Mouse (Mus musculus): ENCODE data around the gene Slc39a11. TPM values are rescaled to one million over a fixed set of nuclear protein-coding genes. Genes with fewer than 3 reads are reported as not detected.

Slc39a11 gene
- polyA plus RNA-seq, 1 experiment from 2014 or later = 26.2 TPM

DNA sequence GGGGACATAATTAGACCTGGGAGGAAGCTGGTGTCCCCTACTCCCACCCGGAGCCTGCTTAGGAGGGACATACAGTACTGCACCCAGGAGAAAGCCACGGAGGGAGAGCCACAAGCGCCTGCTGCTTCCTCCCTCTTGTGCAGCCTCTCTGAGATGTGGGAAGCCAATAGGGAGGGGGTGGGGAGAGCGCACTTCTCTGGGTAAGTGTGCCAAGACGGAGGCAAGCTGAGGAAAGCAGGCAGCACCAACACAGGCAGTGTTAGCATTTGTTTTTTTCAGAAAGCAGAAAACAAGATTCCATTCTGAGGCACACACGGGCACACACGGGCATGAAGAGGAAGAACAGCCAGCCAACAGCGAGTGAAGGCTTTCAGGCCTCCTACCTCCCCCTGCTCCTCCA lies 129.5 kb downstream of the Slc39a11 start:
- H3K4me1 ChIP-seq (replicated peaks; ENCODE audit: control insufficient read depth, insufficient read depth, low read length) = no peaks in the 10 kb centered on the region; the same call in 1 of the 2 replicates
- WGBS = 53% methylated on average over 8 of the region's 8 CpGs

DNA sequence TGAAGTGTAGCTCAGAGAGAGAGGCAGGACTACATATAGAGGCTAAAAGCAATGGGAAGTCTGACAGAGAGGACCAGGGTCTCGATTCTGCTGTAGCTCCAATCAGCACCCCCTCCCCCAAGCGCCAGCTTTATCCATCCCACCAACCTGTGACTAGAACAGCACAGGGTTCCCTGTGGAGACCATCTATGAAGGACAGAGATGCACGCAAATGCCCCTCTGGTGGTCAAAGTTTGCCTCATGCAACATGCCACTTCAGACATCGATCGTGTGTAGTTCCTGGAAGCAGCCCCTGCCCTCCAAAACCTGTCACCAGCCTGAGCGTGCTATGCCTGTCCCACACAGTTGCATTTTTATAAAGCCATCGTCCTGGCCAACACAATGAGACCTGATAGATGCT lies 129.9 kb downstream of the Slc39a11 start:
- no peaks in the 10 kb centered on the region; the same call in 1 of the 2 replicates for H3K4me1 ChIP-seq (replicated peaks; ENCODE audit: control insufficient read depth, insufficient read depth, low read length)
- ATAC-seq (ENCODE audit: low read depth) = no peak
- H3K27ac ChIP-seq (ENCODE audit: low read length) = no peak overlapping the region
- WGBS = 74% methylated on average over 7 of the region's 7 CpGs
- H3K4me3 ChIP-seq (ENCODE audit: low read length) = no peak overlapping the region
- no peaks in the 10 kb centered on the region for H3K36me3 ChIP-seq (ENCODE audit: control insufficient read depth, insufficient read depth, low read length)
- H3K4me2 ChIP-seq (ENCODE audit: low read depth, low read length) = no peak overlapping the region
- no peak overlapping the region for H3K9ac ChIP-seq (ENCODE audit: low read length)
- no peaks in the 10 kb centered on the region for H3K27me3 ChIP-seq (ENCODE audit: control insufficient read depth, insufficient read depth, low read depth, low read length)
- H3K9me3 ChIP-seq (ENCODE audit: control insufficient read depth, low read length) = no peaks in the 10 kb centered on the region

More for the DNA sequence above, 129.5 kb downstream of the Slc39a11 start:
- Histone ChIP-seq H3K36me3 (ENCODE audit: control insufficient read depth, insufficient read depth, low read length) (no peaks in the 10 kb centered on the region), H3K27me3 (ENCODE audit: control insufficient read depth, insufficient read depth, low read depth, low read length) (no peaks in the 10 kb centered on the region), H3K27ac (ENCODE audit: low read length) (no peak overlapping the region), H3K9ac (ENCODE audit: low read length) (no peak overlapping the region), H3K9me3 (ENCODE audit: control insufficient read depth, low read length) (no peaks in the 10 kb centered on the region), H3K4me3 (ENCODE audit: low read length) (no peak overlapping the region), H3K4me2 (ENCODE audit: low read depth, low read length) (no peak overlapping the region)
- ATAC-seq (ENCODE audit: low read depth) = 0 out of 2 replicates have a peak, but pooled peaks have one; percentile 34

DNA sequence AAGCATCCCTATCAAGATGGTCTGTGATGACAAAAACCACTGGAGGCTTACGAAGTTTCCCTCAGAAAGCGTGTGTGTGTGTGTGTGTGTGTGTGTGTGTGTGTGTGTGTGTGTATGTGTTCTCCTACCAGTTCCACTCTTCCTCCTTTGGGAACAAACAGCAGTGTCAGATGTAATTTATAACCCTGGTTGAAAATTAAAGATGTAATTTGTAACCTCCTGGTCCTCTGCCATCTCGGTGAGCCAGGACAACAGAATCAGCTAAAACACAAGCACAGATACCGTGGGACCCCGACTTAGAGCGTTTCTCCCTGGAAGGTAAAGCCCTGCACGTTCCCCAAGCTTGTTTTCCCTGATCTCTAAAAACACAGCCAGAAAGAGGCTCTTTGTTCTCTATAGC lies 131.7 kb downstream of the Slc39a11 start:
- 81% methylated on average over 7 of the region's 7 CpGs for WGBS
- H3K27me3 ChIP-seq (ENCODE audit: control insufficient read depth, insufficient read depth, low read depth, low read length) = no peaks in the 10 kb centered on the region
- no peak overlapping the region for H3K4me3 ChIP-seq (ENCODE audit: low read length)
- no peak overlapping the region for H3K27ac ChIP-seq (ENCODE audit: low read length)
- H3K9ac ChIP-seq (ENCODE audit: low read length) = no peak overlapping the region
- no peak overlapping the region for H3K4me2 ChIP-seq (ENCODE audit: low read depth, low read length)
- no peaks in the 10 kb centered on the region for H3K9me3 ChIP-seq (ENCODE audit: control insufficient read depth, low read length)
- H3K36me3 ChIP-seq (ENCODE audit: control insufficient read depth, insufficient read depth, low read length) = no peaks in the 10 kb centered on the region
- no peaks in the 10 kb centered on the region; the same call in 1 of the 2 replicates for H3K4me1 ChIP-seq (replicated peaks; ENCODE audit: control insufficient read depth, insufficient read depth, low read length)
- no peak for ATAC-seq (ENCODE audit: low read depth)

DNA sequence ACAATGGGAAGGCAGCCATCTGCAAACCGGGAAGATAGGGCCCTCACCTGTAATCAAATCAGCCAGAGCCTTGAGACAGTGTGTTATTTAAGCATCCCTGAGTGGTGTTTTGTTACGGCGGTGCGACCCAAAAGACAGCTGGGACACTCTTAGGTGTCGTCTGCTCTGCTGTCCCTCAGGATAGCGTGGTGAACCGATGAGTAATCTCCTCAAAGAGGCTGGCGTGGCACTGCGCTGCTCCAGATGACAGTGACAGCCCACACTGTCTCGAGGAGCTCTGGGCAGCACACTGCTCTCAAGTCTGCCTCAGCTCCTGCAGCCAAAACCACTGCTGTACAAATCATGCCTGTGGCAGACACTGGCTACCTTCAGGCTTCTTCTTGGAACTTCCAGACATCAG lies 133.7 kb downstream of the Slc39a11 start:
- Histone ChIP-seq H3K4me3 (ENCODE audit: low read length) (no peak overlapping the region), H3K9ac (ENCODE audit: low read length) (no peak overlapping the region), H3K9me3 (ENCODE audit: control insufficient read depth, low read length) (no peaks in the 10 kb centered on the region), H3K4me2 (ENCODE audit: low read depth, low read length) (no peak overlapping the region), H3K27ac (ENCODE audit: low read length) (no peak overlapping the region), H3K36me3 (ENCODE audit: control insufficient read depth, insufficient read depth, low read length) (no peaks in the 10 kb centered on the region), H3K27me3 (ENCODE audit: control insufficient read depth, insufficient read depth, low read depth, low read length) (no peaks in the 10 kb centered on the region), H3K4me1 (replicated peaks; ENCODE audit: control insufficient read depth, insufficient read depth, low read length) (no peaks in the 10 kb centered on the region; the same call in 1 of the 2 replicates)
- ATAC-seq (ENCODE audit: low read depth) = no peak
- 78% methylated on average over 10 of the region's 10 CpGs for WGBS

DNA sequence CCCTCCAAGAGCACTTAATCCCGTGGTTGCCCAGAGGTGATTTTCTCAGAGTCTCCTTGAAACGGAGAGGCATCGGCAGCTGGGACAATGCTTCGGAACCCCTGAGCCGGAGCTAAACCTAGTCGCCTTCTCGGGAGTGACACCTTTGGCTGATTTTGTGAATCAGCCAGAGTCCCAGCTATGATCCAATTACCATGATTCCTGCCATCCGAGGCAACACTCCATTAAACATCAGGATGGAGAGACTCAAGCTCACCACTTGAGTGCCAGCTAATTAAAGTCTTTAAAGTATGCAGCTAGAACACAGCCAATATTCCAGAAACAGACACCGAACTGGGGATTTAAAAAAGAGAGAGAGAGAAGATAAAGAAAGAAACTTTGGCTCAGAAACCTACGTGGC lies 136.9 kb downstream of the Slc39a11 start:
- H3K36me3 ChIP-seq (ENCODE audit: control insufficient read depth, insufficient read depth, low read length) = no peaks in the 10 kb centered on the region
- no peak overlapping the region for H3K4me3 ChIP-seq (ENCODE audit: low read length)
- H3K9me3 ChIP-seq (ENCODE audit: control insufficient read depth, low read length) = no peaks in the 10 kb centered on the region
- H3K9ac ChIP-seq (ENCODE audit: low read length) = no peak overlapping the region
- ATAC-seq (ENCODE audit: low read depth) = no peak
- H3K27me3 ChIP-seq (ENCODE audit: control insufficient read depth, insufficient read depth, low read depth, low read length) = no peaks in the 10 kb centered on the region
- no peak overlapping the region for H3K4me2 ChIP-seq (ENCODE audit: low read depth, low read length)
- 68% methylated on average over 10 of the region's 10 CpGs for WGBS
- no peaks in the 10 kb centered on the region for H3K4me1 ChIP-seq (replicated peaks; ENCODE audit: control insufficient read depth, insufficient read depth, low read length)
- H3K27ac ChIP-seq (ENCODE audit: low read length) = no peak overlapping the region

DNA sequence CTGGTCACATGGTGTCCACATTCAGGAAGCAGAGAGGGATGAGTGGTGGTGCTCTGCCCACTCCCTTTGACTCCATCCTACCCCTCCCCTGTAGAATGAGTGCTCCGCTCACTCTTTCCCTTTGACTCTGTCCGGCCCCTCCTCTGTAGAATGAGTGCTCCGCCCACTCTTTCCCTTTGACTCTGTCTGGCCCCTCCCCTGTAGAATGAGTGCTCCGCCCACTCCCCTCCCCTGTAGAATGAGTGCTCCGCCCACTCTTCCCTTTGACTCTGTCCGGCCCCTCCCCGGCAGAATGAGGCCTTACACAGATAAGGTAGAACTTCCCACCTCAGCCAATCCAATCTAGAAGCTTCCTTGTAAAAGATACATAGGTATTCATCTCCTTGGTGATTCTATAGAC lies 137.7 kb downstream of the Slc39a11 start:
- Histone ChIP-seq H3K4me1 (replicated peaks; ENCODE audit: control insufficient read depth, insufficient read depth, low read length) (no peaks in the 10 kb centered on the region), H3K4me3 (ENCODE audit: low read length) (no peak overlapping the region), H3K9ac (ENCODE audit: low read length) (no peak overlapping the region), H3K9me3 (ENCODE audit: control insufficient read depth, low read length) (no peaks in the 10 kb centered on the region), H3K4me2 (ENCODE audit: low read depth, low read length) (no peak overlapping the region), H3K27me3 (ENCODE audit: control insufficient read depth, insufficient read depth, low read depth, low read length) (no peaks in the 10 kb centered on the region), H3K36me3 (ENCODE audit: control insufficient read depth, insufficient read depth, low read length) (no peaks in the 10 kb centered on the region), H3K27ac (ENCODE audit: low read length) (no peak overlapping the region)
- WGBS = 88% methylated on average over 7 of the region's 7 CpGs
- no peak for ATAC-seq (ENCODE audit: low read depth)

DNA sequence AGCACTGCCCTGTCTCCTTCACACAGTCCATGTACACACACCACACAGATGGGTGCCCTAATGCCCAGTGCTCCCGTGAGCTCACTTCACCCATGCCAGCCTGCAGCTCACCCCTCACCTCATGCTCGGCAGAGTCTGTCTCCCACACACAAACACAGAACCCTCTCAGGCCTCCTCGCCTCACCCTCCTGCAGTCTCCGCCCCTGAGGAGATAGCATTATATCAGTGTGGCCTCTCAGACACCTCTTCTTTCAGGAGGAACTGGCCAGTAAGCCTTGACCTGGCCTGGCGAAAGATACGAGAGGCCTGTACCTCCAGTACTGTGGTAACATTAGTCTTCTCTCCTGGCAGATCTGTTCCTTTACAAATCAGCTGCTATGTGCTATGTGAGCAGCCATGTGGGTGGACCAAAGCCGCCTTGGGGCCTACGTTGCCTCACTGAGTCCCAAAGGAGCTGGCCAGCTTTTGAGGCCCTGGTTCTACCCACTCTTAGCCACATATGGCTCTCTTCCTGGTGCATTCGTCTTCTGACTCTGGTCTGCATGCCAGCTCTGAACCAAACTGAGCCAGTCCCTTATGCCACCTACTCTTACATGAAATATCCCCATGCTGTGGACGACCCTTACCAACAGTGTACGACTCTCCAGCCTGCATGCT lies 138.8 kb downstream of the Slc39a11 start:
- H3K4me2 ChIP-seq (ENCODE audit: low read depth, low read length) = no peak overlapping the region
- ATAC-seq (ENCODE audit: low read depth) = 0 out of 2 replicates have a peak, but pooled peaks have one; percentile 15

DNA sequence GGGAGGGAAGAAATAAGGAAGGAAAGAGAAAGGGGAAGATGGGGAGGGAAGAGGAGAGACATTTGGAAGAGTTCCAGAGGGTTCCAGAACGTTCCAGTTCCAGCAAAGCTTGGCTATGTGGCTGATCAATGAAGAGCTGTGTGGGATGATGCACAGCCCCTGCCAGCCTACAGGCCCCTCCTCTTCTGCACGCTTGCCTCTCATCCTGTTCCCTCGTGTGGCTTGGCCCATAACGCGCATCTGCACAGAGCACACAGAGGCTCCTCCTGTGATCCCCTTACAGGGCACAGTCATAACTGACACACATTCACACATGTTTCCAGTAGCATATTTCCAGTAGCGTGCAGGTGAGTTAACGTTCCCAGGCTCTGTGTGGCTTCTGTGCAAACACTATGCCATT lies 139.6 kb downstream of the Slc39a11 start:
- H3K4me2 ChIP-seq (ENCODE audit: low read depth, low read length) = no peak overlapping the region
- no peak overlapping the region for H3K27ac ChIP-seq (ENCODE audit: low read length)
- ATAC-seq (ENCODE audit: low read depth) = no peak
- no peaks in the 10 kb centered on the region for H3K4me1 ChIP-seq (replicated peaks; ENCODE audit: control insufficient read depth, insufficient read depth, low read length)
- H3K9ac ChIP-seq (ENCODE audit: low read length) = no peak overlapping the region
- H3K36me3 ChIP-seq (ENCODE audit: control insufficient read depth, insufficient read depth, low read length) = no peaks in the 10 kb centered on the region
- no peaks in the 10 kb centered on the region for H3K9me3 ChIP-seq (ENCODE audit: control insufficient read depth, low read length)
- WGBS = 63% methylated on average over 6 of the region's 7 CpGs
- no peaks in the 10 kb centered on the region for H3K27me3 ChIP-seq (ENCODE audit: control insufficient read depth, insufficient read depth, low read depth, low read length)
- no peak overlapping the region for H3K4me3 ChIP-seq (ENCODE audit: low read length)

More for the DNA sequence above, 138.8 kb downstream of the Slc39a11 start:
- Histone ChIP-seq H3K27ac (ENCODE audit: low read length) (no peak overlapping the region), H3K4me1 (replicated peaks; ENCODE audit: control insufficient read depth, insufficient read depth, low read length) (no peaks in the 10 kb centered on the region), H3K4me3 (ENCODE audit: low read length) (no peak overlapping the region), H3K36me3 (ENCODE audit: control insufficient read depth, insufficient read depth, low read length) (no peaks in the 10 kb centered on the region), H3K27me3 (ENCODE audit: control insufficient read depth, insufficient read depth, low read depth, low read length) (no peaks in the 10 kb centered on the region), H3K9me3 (ENCODE audit: control insufficient read depth, low read length) (no peaks in the 10 kb centered on the region), H3K9ac (ENCODE audit: low read length) (no peak overlapping the region)
- 74% methylated on average over 11 of the region's 11 CpGs for WGBS

DNA sequence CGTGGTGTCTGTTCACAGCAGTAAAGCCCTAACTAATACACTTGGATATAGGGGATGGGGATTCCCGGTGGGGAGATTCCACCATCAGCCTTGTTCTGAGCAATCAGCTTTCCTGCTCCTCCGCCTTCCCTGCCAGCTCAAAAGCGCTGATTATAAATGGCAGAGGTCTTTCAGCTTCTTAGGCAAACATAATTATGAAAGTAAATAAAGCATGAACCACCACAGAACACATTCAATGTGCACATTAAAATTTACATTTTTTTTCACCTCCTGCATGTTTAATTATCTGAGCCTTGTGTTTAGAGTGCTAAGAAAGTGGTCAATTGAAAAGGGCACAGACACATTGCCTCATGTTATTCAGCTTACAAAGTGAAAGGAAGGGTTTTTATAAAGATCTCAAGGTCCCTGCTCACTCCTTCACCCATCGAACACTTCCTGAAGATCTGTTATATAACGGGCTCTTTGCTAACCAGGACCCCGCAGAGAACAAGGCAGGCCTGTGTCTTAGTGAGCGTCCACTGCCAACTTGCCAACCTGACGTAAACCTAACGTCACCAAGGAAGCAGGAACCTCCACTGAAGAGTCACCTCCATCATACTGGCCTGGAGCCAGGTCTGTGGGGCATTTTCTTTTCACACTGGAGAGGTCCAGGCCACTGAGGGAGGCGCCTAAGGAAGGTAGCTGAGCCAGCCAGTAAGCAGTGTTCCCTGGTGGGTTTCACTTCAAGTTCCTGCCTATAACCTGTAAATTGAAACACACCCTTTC lies 142.0 kb downstream of the Slc39a11 start:
- 0 out of 2 replicates have a peak, but pooled peaks have one; percentile 43 for ATAC-seq (ENCODE audit: low read depth)
- Histone ChIP-seq H3K27ac (ENCODE audit: low read length) (no peak overlapping the region), H3K4me3 (ENCODE audit: low read length) (no peak overlapping the region), H3K9me3 (ENCODE audit: control insufficient read depth, low read length) (no peaks in the 10 kb centered on the region), H3K36me3 (ENCODE audit: control insufficient read depth, insufficient read depth, low read length) (no peaks in the 10 kb centered on the region), H3K27me3 (ENCODE audit: control insufficient read depth, insufficient read depth, low read depth, low read length) (no peaks in the 10 kb centered on the region), H3K4me2 (ENCODE audit: low read depth, low read length) (no peak overlapping the region), H3K4me1 (replicated peaks; ENCODE audit: control insufficient read depth, insufficient read depth, low read length) (no peaks in the 10 kb centered on the region), H3K9ac (ENCODE audit: low read length) (no peak overlapping the region)
- 55% methylated on average over 11 of the region's 11 CpGs for WGBS

All from lung, embryonic 16.5 days (tissue).